Mouse (Mus musculus): ENCODE measurements around the gene Phtf2. TPM values are rescaled to one million over a fixed set of nuclear protein-coding genes. Genes with fewer than 3 reads are reported as not detected.
"Not testable (repeated sequence)": the region's sequence is repeated elsewhere in the genome, so short reads cannot be mapped to it uniquely, and the experiment has no call there.

Phtf2 gene
- polyA plus RNA-seq, 1 experiment from 2014 or later, result 47.4 TPM

- Histone ChIP-seq H3K9me3 (replicated peaks) (no peaks in the 10 kb centered on the region), H3K4me1 (replicated peaks) (no peaks in the 10 kb centered on the region), H3K27ac (ENCODE audit: poor library complexity, severe bottlenecking) (no peak overlapping the region), H3K4me3 (no peak overlapping the region), H3K36me3 (no peaks in the 10 kb centered on the region), H3K9ac (no peak overlapping the region), H3K4me2 (no peak overlapping the region), H3K27me3 (replicated peaks) (no peaks in the 10 kb centered on the region)
- ATAC-seq (ENCODE audit: insufficient number of reproducible peaks, low FRiP score), result no peak
- WGBS, result 81% methylated on average over 4 of the region's 4 CpGs
Observed at GRCm38 (mm10) chr5:20748142-20748541, 133.8 kb downstream of the Phtf2 start.

- no peak overlapping the region for H3K27ac ChIP-seq (ENCODE audit: poor library complexity, severe bottlenecking)
- no peak overlapping the region for H3K9ac ChIP-seq
- no peaks in the 10 kb centered on the region for H3K36me3 ChIP-seq
- peaks cover 6% of the 10 kb centered on the region for H3K4me1 ChIP-seq (replicated peaks)
- WGBS, result 83% methylated on average over 8 of the region's 8 CpGs
- no peak overlapping the region for H3K4me2 ChIP-seq
- H3K9me3 ChIP-seq (replicated peaks), result no peaks in the 10 kb centered on the region
- ATAC-seq (ENCODE audit: insufficient number of reproducible peaks, low FRiP score), result no peak
- H3K27me3 ChIP-seq (replicated peaks), result no peaks in the 10 kb centered on the region
- H3K4me3 ChIP-seq, result no peak overlapping the region
Observed at GRCm38 (mm10) chr5:20741936-20742335, 140.0 kb downstream of the Phtf2 start.

GRCm38 (mm10) chr5:20741193-20741592 lies 140.7 kb downstream of the Phtf2 start:
- Histone ChIP-seq H3K4me3 (no peak overlapping the region), H3K9ac (no peak overlapping the region), H3K4me2 (no peak overlapping the region), H3K36me3 (no peaks in the 10 kb centered on the region), H3K27ac (ENCODE audit: poor library complexity, severe bottlenecking) (no peak overlapping the region), H3K9me3 (replicated peaks) (no peaks in the 10 kb centered on the region), H3K4me1 (replicated peaks) (peaks cover 6% of the 10 kb centered on the region), H3K27me3 (replicated peaks) (no peaks in the 10 kb centered on the region)
- no peak for ATAC-seq (ENCODE audit: insufficient number of reproducible peaks, low FRiP score)
- 26% methylated on average over 6 of the region's 6 CpGs for WGBS

- no peak overlapping the region for H3K9ac ChIP-seq
Observed at GRCm38 (mm10) chr5:20738795-20739194, 143.1 kb downstream of the Phtf2 start.

GRCm38 (mm10) chr5:20723226-20723625 lies 158.7 kb downstream of the Phtf2 start:
- ATAC-seq (ENCODE audit: insufficient number of reproducible peaks, low FRiP score); H3K27ac ChIP-seq (ENCODE audit: poor library complexity, severe bottlenecking); H3K4me2 ChIP-seq; H3K9me3 ChIP-seq (replicated peaks); H3K9ac ChIP-seq; H3K4me1 ChIP-seq (replicated peaks); H3K36me3 ChIP-seq; H3K4me3 ChIP-seq; H3K27me3 ChIP-seq (replicated peaks): not testable (repeated sequence)
- WGBS, result 80% methylated on average over 4 of the region's 4 CpGs

More at GRCm38 (mm10) chr5:20738795-20739194, 143.1 kb downstream of the Phtf2 start:
- H3K9me3 ChIP-seq (replicated peaks), result no peaks in the 10 kb centered on the region
- no peak overlapping the region for H3K4me2 ChIP-seq
- no peaks in the 10 kb centered on the region for H3K36me3 ChIP-seq
- no peaks in the 10 kb centered on the region for H3K27me3 ChIP-seq (replicated peaks)
- no peak overlapping the region for H3K4me3 ChIP-seq
- WGBS, result 37% methylated on average over 2 of the region's 2 CpGs
- H3K4me1 ChIP-seq (replicated peaks), result peaks cover 6% of the 10 kb centered on the region
- H3K27ac ChIP-seq (ENCODE audit: poor library complexity, severe bottlenecking), result no peak overlapping the region
- no peak for ATAC-seq (ENCODE audit: insufficient number of reproducible peaks, low FRiP score)

GRCm38 (mm10) chr5:20720201-20720900 lies 161.6 kb downstream of the Phtf2 start:
- no peaks in the 10 kb centered on the region for H3K27me3 ChIP-seq (replicated peaks)
- no peak overlapping the region for H3K27ac ChIP-seq (ENCODE audit: poor library complexity, severe bottlenecking)
- no peaks in the 10 kb centered on the region for H3K36me3 ChIP-seq
- H3K9me3 ChIP-seq (replicated peaks), result 0 out of 2 replicates have a peak, but pooled peaks cover 5% of the 10 kb centered on the region
- WGBS, result 77% methylated on average over 4 of the region's 4 CpGs
- no peak overlapping the region for H3K4me2 ChIP-seq
- no peak for ATAC-seq (ENCODE audit: insufficient number of reproducible peaks, low FRiP score)
- H3K4me1 ChIP-seq (replicated peaks), result no peaks in the 10 kb centered on the region
- H3K9ac ChIP-seq, result no peak overlapping the region
- H3K4me3 ChIP-seq, result no peak overlapping the region

- not testable (repeated sequence) for ATAC-seq (ENCODE audit: insufficient number of reproducible peaks, low FRiP score); H3K27ac ChIP-seq (ENCODE audit: poor library complexity, severe bottlenecking); H3K27me3 ChIP-seq (replicated peaks); H3K4me1 ChIP-seq (replicated peaks); H3K4me3 ChIP-seq; H3K9me3 ChIP-seq (replicated peaks); H3K9ac ChIP-seq; H3K4me2 ChIP-seq; H3K36me3 ChIP-seq
- 81% methylated on average over 6 of the region's 6 CpGs for WGBS
Observed at GRCm38 (mm10) chr5:20715980-20716379, 165.9 kb downstream of the Phtf2 start.

GRCm38 (mm10) chr5:20714619-20715018 lies 167.3 kb downstream of the Phtf2 start:
- not testable (repeated sequence) for H3K9me3 ChIP-seq (replicated peaks); H3K27ac ChIP-seq (ENCODE audit: poor library complexity, severe bottlenecking); H3K4me2 ChIP-seq; H3K36me3 ChIP-seq; H3K4me3 ChIP-seq; H3K9ac ChIP-seq; H3K27me3 ChIP-seq (replicated peaks); ATAC-seq (ENCODE audit: insufficient number of reproducible peaks, low FRiP score); H3K4me1 ChIP-seq (replicated peaks)
- 86% methylated on average over 1 of the region's 1 CpGs for WGBS

GRCm38 (mm10) chr5:20710845-20711244 lies 171.1 kb downstream of the Phtf2 start:
- WGBS, result 71% methylated on average over 6 of the region's 6 CpGs
- not testable (repeated sequence) for H3K4me3 ChIP-seq; H3K4me1 ChIP-seq (replicated peaks); H3K27ac ChIP-seq (ENCODE audit: poor library complexity, severe bottlenecking); H3K36me3 ChIP-seq; H3K27me3 ChIP-seq (replicated peaks); H3K9me3 ChIP-seq (replicated peaks); ATAC-seq (ENCODE audit: insufficient number of reproducible peaks, low FRiP score); H3K9ac ChIP-seq; H3K4me2 ChIP-seq

Other genes starting within 250 kb of the Phtf2 start
- gene Tmem60, start 67 bp upstream of the Phtf2 start, polyA plus RNA-seq (2016; fragmentation: Nextera tagmentation; extraction: Ambion mirVana), result 50.4 and 51.1 TPM in 2 replicates
- gene Rsbn1l, start 74.3 kb upstream of the Phtf2 start, polyA plus RNA-seq (2016; fragmentation: Nextera tagmentation; extraction: Ambion mirVana), result 5.4 and 7.1 TPM in 2 replicates
- gene Ptpn12, start 173.8 kb upstream of the Phtf2 start, polyA plus RNA-seq (2016; fragmentation: Nextera tagmentation; extraction: Ambion mirVana), result 18.0 and 18.5 TPM in 2 replicates

Data from heart, embryonic 12.5 days (tissue).